Mouse (Mus musculus): ENCODE measurements at regions not wholly inside any gene's neighbourhood (a gene's known extent, or its start where the extent isn't known, plus 50 kb on each side); places are given as distances from the start of the nearest gene placed in this dataset.

DNA sequence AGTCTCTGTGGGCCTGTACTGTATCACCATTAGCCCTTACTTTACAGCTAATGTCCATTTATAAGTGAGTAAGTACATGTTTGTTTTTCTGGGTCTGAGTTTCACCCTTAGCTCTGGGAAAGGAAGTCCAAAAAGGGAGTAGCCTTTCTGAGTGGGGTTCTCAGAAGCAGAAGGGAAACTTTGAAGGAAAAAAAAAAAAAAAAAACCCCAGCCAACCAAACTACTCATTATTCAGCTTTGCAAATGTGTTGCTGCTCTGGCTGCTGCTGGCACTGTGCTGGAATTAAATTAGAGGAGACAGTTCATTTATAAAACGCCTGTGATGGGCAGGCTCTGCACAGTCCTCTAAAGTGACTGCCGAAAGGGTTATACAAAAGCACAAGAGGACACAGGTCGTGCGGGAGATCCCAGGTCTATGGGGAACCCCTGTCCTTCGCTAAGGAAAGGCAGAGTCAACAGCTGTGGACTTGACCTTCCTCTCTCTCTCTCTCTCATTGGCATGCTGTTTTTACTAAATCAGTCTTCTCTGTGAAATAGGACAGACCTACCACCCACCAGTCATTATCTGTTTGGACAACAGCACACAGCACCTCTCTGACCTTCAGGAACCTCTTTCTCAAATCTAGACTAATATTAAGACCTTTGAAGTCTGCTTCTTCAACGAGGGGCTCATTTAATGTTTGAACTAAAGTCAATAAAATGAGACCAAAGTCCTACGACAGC, 165.4 kb downstream of the Cd47 start:
- no peak for DNase-seq (ENCODE audit: low read depth)

DNA sequence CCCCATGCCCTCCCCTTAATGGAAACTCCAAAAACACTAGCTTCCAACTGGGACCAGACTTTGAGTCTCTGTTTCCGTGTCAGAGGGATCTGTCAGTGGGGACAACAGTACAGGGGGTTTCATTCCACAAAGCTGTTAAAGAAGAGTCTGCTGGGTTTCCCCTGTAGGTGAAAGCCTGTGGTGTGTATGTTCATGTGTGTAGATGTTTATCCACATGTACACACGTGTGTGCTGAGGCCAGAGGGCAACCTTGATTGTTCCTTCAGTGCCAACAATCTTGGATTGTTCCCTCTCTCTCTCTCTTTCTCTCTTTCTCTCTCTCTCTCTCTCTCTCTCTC, 165.9 kb downstream of the Cd47 start:
- DNase-seq (ENCODE audit: low read depth) = no peak

DNA sequence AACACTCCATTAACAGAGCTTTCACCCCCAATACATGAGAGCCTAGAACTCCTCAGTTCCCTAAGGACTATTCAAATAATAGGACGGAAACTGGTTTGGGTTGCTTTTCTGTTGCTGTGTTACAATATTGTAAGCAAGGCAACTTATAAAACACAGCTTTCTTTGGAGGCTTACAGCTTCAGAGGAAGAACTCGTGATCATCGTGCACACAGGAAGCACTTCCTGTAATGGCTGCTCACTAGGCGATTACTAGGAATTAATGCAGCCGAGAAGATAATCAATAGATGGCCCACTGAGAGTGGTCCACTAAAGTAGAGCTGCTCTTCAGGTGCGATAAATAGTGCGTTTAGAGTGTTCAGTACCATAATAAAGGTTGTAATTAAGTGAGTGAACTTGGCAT, 166.8 kb downstream of the Cd47 start:
- peak; percentile 25 for DNase-seq (ENCODE audit: low read depth)

DNA sequence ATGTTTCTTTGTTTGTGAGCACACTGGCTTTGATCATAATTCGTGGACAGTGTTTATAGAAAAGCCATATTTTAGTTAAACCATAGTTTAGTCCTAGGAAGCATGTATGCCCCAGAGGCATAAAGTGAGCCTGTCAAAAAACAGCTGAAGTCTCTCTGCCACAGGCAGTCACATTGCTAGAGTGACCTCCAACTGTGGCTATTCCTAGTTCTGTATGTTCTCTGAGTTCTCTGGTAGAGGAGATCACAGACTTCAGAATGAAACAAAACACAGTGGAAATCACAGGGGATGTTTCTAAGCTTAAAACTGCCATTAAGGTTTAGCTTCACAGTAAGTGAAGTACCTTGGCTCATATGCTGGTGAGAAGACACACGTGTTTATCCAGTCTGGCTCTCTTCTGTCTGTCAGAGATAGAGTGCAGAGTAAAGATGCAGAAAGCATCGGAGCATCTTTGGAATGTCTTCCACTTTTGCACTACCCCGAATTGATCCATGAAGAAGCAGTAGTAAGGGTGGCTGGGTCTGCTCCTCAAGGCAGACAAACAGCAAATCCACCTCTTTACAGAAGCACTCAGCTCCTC, 168.0 kb downstream of the Cd47 start:
- no peak for DNase-seq (ENCODE audit: low read depth)

DNA sequence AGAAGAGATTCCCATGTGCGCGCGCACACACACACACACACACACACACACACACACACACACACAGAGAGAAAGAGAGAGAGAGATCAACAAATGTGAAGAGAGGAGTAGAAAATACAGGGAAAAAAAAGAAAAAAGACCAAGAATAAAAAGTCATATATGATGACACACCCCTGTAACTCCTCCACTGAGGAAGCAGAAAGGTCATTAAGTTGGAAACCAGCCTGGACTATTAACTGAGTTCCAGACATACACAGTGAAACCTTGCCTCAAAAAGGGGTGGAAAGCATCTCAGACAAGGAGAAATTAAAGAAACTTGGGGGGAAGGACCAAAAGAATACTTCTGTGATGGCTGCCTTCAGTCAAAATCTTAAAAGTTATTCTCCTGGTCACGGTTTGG, 168.7 kb downstream of the Cd47 start:
- no peak for DNase-seq (ENCODE audit: low read depth)

DNA sequence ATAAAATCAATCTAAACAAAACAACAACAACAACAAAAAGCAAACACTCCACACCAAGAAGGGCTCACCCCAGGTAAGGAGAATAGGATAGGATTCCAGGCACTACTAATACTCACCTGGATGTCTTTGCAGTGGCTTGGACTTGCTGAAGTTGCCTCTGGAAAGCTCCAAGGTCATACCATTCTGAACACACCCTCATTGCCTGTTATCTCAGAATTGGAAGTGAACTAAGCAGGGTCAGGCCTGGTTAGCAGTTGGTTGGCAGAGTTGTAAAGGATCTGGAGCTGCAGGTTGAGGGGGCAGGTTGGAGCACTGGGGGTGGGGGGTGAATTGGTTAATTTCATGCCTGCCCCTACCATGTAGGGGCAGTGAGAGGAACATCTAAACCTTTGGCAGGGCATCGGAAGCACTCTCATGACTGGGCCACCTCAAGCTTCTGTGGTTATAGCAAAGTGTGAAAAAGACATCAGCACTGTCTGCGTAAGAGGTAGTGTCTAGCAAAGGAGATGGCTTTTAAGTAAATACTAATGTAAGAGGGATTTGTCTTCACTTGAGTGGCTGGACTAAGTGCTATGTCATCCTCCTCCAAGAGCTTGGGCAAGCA, 169.5 kb downstream of the Cd47 start:
- no peak for DNase-seq (ENCODE audit: low read depth)

DNA sequence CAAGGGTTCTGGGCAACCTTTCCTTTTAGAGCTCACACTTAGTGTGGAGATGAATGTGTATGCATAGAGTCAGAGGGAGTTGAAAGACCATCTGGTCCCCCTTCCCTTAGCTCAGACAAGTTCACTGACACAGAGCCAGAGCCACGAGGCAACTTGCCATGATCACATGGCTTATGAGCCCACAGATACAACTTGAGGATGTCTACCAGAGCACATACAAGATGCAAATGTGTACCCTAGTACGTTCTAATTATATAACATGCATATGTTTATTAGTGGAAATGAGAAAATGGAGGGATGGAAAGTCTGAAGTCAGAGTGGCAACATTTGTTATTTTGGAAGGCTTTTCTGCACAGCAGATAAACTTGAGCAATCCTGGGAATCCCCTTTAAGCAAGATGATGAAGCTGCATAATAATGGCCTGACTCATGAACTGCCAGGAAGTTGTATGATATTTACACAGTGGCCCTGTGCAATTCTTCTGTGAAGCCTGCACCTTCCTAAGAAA, 170.0 kb downstream of the Cd47 start:
- no peak for DNase-seq (ENCODE audit: low read depth)

DNA sequence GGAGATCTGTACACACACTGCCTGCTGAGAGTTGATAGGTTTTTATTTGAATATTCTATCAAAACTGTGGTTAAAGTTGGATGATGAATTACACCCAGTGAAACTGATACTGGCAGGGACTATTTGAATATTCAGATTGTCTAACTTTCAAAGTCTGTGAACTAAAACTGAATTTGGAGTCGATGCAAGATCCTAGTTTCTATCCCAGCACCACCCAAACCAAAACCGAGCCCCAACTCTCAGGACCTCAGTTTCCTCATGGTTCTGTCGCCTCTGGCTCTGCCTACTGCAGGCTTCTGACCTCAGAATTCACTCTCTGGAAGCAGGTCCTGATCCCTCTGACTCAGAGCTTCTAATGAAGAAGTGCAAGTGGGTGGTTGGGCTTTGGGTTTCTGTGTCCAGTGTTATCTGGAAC, 170.8 kb downstream of the Cd47 start:
- DNase-seq (ENCODE audit: low read depth) = no peak

DNA sequence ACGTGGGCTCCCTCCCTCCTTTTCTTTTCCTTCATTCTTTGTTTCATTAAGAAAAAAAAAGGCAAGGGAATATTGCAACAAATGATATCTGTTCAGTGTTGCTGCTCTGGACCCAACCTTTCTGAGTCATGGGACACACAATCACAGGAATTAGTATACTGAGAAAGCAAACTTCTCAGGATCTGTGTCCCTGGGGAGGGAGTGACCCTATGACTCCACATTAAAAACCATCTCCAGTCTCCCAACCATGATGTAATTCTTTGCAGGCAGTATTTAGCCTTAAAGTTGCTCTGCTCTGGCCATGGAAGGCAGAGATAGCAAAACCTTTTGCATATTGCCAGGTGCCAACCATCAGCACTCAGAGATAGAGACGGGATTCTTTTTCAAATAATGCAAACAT, 176.9 kb downstream of the Cd47 start:
- DNase-seq (ENCODE audit: low read depth) = no peak

DNA sequence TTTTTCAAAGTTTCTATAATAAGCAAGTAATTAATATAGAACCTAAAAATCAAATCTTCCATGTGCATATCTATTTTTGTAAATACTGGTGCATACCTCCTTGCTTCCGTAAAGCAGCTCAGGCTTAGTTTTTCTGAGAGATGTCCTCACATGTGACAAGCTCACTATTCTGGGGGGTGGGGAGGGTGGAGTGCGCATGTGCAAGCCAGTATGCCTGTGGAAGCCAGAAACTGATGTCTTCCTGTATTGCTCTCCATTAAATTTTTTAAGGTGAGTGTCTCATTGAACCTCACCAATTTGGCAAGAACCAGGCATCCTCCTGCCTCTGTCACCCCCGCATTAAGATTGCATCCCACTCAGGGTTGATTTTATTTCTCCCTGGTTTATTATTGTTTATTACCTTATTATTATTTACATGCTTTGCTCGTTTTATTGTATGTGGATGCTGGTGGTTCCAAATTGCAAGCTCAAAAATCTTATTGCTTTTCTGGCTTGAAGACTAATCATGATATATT, 179.2 kb downstream of the Cd47 start:
- DNase-seq (ENCODE audit: low read depth) = no peak

DNA sequence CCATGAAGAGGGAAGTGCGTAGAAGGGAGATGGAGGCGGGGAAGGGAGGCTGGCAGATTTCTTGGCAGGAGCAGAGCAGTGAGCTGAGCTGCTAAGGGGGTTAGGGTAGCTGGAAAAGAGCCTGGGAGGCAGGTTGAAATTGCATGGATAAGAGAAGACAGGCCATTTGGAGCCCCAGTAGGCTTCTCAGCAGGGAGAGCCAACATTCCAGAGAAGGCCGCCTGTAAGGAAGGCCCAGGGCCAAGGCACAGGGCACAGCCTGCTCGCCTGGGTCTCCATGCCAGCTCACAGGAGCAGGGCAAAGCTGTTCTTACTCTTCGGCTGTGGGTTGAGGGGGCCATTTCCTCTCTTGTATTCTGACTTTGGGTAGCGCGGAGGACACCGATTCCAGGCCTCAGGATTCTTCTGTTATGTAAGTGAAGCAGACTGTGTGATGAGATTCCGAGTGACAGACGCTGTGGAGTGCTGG, 179.9 kb downstream of the Cd47 start:
- no peak for DNase-seq (ENCODE audit: low read depth)

DNA sequence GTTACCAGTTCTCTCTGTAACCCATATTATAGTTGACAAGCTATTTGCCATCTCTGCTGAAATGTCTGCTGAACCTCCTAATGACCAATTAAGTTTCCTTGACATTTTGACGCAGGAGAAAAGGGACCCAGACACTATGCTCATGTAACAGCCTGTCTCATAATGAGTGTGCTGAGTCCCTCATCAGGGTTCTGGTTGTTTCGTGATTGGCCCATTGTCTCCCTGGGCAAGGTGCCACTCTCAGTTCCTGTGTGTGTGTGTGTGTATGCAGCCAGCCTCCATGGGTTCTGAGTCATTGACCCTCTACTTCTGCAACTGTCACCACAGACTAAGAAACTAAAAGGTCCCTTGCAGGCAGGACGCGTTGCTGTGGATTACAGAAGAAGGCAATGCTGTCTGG, 181.8 kb downstream of the Cd47 start:
- DNase-seq (ENCODE audit: low read depth) = no peak

DNA sequence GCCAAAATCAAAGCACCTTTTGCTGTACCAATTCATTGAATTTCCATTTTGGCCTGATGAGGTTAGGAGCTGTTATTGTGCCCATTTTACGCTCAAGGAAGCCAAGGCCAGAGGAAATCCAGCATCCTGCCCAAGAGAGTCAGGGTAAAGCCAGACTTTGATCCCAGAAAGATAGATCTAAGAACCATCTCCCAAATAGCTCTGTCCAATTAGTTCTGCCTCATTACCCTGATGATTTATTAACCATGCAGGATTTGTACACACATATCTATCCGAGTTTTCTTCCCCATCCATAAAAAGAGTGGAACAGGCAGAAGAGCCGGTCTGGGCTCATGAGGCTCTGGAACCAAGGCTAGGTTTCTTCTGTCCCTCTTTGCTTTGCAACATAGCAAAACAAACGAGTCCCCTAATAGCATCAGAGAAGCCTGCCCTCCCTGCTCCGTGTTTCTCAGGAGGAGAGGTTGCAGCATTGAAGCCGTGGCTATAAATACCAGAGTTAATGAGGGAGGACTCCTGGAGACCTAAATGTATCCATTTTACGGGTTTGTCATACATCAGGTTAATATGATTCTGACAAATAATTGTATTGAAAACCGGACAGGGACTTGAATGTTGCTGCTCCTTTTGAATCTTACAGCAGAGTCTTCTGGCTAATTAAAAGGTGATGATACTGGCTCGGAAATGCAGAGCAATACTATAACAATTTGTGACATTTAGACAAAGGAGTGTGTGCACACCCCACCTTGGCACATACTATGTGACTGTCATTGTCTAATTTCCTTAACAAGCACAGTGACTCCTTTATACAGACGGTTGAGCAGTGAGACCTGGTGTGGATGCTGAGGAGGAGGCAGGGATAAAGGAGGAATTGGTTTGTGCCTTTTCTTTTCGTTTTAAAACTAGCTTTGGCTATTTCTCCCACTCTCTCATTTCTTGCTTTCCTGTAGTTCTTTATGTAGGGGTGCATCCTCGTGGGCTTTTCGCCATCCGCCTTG, 185.0 kb downstream of the Cd47 start:
- no peak for DNase-seq (ENCODE audit: low read depth)

DNA sequence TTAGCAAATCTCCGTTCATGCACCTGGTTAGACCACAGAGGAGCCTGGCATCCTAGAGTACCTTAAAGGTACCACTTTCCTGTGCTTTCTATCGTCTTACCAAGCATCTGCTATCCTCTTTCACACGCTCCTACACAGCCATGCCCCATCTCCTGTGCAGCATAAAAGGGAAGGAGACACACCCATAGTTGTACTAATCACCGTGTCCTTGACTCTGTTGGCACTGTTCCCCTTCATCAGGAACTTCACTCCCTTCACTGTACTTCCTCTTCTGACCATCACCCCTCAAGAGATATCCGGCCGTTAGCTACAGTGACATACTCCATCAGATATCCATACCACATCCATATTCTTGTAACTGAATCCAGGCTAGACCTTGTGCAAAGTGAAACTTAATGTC, 186.6 kb downstream of the Cd47 start:
- no peak for DNase-seq (ENCODE audit: low read depth)

DNA sequence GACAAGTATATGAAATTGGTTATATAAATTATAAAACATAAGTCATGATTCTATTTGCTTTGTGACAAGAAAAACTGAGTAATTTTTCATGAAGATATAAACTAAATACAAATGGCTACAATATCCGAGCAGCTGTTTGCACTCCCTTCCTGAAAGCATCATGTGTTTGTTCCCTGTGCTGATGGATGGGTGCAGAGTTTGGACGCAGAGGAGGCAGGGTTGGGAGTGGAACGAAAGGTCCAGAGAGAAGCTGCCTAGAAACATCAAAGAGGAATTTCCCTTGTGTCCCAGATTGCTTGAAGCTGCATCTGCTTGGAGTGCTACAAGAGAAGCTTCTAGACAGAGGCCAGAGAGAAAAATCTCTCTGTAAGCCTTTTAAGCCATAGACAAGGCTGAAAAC, 195.5 kb downstream of the Cd47 start:
- DNase-seq (ENCODE audit: low read depth) = no peak

DNA sequence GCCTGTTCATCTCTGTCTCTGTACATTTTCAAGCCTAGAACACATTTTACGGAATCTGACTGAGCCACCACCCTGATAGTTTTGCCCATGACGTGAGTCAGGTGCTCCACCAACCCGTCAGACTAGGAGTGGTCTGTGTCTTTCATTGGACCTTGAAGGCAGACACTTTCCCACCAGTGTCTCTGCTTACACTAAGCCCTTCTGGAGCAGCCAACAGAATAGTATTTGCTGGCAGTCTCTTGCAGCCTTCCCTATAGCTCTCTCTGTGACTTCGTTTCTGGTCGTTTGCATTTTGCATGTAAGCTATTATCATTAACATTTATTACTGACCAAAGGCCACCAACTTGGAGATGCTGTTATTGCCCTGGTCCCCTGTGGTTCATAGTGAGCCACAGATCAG, 196.3 kb downstream of the Cd47 start:
- DNase-seq (ENCODE audit: low read depth) = no peak

DNA sequence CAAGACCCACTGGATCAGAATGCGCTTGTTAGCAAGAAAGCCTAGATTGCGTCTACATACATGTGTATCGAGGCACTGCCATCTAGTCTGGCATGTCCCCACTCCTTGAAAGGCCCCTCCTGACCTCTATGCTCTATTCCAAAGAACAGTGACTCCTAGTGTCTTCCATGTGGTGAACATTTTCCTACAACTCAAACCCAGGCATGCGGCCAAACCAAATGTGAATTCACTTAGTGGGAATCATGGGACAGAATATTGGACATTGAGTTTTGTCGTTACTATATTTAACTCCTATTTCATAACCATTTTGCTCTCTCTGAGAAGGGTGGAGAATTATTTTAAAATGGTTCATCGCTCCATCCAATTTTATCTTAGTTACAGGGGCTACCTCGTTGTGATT, 196.7 kb downstream of the Cd47 start:
- DNase-seq (ENCODE audit: low read depth) = no peak

DNA sequence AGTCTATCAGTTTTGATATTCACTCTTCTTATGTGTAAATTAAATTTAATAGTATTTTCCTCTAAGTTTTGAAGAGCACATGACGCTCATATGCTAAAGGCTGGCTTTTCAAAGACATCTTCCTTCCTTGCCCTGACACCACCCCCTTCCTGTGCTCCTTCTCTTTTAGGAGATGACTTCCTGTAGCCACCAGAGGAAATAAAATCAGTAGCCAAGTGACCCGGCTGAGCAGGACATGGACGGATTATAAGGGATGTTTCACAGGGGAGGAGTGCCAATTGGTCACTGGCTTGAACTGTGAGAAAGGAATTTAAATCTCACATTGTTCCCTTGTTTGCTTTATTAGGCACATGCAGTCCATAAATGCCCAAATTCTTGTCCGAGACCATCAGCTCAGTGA, 200.5 kb downstream of the Cd47 start:
- DNase-seq (ENCODE audit: low read depth) = no peak

DNA sequence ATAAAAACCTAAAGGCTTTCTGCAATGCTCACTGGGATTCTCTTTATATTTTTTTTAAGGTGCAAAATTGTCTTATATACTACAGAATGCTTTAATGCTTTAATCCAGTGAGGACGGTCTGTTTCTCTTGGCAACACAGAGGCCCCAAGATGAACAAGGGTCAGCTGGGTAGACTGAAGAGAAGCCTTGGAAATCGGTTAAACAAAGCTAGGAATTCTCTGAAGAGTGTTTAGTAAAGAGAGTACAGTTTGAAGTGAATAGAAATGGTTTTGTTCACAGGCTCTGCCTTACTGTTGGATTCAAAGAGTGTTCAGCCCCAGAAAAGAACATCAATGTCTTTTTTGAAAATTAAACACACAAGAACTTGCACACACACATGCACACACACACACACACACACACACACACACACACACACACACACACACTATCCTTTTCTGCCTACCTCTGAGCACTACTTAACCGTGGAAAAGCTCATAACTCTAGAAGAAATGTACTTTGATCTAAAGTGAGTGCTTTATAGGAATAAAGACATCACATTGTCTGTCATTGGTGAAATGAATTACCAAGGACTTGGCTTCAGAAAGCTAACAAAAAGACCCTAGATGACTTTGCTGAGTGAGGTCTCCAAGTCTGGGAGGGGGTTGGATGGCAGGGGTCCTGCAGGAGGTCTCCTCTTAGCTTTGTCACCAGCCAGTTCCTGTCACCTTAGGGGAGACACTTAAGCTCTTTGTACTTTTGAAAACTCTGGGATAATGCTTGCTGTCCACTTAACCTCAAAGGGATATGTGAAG, 201.5 kb downstream of the Cd47 start:
- DNase-seq (ENCODE audit: low read depth) = no peak

DNA sequence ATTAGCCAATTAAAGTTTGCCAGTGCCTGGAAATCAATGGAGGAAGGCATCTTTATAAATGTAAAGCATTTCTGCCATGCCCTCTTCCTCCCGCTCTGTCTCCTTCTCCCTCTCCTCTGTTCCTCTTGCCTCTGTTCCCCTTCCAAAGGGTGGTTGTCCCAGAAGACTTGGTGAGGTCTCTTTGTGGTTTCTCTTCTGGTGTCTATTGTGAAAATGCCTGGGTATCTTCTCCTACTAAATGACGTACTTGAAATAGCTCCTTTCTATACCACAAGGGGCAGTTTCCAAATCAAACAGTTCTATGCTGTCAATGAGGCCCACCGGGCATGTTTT, 202.1 kb downstream of the Cd47 start:
- DNase-seq (ENCODE audit: low read depth) = no peak

DNA sequence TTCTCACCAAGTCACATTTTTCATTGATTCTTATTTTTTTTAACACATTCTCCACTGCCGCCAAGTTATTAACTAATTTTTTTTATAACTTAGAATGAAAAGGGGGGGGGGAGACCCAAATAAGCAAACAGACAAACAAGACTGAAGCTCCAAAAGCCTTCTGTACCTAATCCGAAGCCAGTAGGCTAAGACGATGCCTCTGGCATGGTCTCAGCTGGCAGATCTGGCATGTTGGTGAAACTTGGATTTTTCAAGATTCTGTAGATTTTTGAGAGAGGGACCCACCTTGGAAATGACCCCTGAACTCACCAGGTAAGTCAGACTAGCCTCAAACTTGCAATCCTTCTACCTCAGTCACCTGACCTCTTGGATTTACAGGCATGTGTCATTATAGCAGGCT, 208.7 kb downstream of the Cd47 start:
- no peak for DNase-seq (ENCODE audit: low read depth)

DNA sequence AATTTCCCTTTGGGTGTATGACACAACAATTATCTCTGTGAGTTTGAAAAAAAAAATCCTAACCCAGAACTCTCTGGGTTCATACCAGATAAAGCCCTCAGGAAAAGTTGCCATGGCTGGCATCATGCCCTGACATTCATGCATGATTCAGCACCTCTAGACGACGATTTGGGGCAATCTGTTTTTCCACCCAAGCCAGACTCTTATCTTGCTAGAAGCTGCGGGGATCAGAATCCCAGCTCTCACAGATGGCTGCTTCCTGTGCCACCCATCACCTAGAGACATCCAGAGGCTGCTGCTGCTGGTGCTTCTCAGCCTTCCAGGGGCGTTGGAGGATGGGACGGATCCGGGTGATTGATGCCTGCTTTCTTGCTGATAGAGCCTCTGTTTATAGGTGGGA, 209.2 kb downstream of the Cd47 start:
- no peak for DNase-seq (ENCODE audit: low read depth)
